Mouse (Mus musculus): Measurements from ENCODE around the gene Cd180.

Gene Cd180

DNA sequence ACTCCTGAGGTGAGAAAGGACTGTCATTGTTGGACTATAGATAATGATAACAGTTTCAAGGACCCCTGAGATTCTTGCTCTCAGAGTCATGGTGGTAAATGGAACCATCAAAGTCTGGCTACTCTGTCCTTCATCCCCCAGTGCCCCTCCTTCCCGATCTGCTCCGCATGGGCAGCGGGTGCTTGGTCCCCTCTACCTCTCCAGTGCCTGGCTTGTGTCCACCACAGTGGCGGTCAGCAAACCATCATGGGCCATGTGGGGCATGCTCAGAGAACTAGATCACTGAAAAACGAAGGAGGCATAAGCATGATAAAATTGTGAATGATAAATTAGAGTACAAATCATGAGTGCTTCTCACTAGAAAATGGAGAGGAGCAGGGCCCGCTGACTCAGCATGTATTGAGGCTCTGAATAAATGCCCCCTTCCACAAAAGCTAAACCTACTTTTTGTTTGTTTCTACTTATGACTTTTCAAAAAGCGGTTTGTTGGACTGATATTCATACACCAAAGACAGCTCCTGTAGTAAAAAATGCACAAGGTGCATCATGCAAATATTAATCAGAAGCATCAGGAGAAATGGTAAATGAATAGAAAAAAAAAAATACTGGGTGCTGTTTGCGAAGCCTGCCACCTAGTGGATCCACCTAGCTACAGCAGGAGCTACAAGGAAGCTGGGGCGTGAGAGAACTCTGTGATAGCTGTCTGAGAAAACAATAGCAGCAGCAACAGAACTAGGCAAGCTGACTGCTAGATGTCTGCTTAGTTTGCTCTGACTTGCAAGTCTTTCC is 51.3 kb downstream of the Cd180 start:
- DNase-seq (ENCODE audit: low spot score) = no peak

DNA sequence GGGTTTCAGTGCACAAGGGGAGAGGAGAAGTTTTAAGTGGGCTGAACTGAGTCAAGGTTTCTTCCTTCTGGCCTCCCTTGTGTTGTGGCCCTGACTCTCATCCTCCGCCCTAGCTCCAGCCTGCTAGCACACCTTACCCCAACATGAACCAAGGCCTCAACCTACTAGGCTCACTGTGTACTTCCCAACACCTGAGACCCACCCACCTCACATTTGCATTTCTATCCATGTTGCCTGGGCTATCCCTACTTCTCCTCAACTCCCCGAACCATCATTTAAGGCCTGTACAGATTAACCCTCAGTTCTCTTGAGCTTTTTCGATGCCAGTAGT is 51.9 kb downstream of the Cd180 start:
- DNase-seq (ENCODE audit: low spot score) = no peak

DNA sequence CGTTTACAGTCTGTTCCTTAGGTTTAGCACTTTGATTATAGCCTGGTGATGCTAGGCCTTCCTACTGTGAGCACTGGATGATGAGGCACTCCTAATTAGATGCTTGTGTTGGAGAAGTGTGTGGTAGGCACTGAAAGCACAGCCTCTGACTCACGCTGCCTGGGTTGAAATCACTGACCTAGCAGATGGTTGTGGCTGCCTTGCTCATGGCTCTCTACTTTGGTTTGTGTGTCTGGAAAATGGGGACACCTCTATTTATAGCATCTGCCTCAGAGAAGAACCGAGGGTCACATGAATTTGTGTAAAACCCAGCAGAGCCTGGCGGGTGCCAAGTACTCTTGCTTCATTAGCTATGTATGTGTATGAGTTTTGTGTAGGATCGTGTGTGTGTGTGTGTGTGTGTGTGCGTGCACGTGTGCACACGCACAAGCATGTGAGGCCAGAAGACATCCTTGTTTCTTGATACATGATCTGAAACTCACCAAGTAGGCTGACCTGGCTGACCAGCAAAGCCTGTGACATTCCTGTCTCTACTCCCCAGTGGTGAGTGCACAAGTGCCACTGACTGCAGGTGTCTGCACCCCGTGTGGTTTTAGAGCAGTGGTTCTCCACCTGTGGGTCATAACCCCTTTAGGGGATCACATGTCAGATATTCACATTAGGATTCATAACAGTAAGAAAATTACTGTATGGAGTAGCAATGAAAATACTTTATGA is 52.4 kb downstream of the Cd180 start:
- no peak for DNase-seq (ENCODE audit: low spot score)

DNA sequence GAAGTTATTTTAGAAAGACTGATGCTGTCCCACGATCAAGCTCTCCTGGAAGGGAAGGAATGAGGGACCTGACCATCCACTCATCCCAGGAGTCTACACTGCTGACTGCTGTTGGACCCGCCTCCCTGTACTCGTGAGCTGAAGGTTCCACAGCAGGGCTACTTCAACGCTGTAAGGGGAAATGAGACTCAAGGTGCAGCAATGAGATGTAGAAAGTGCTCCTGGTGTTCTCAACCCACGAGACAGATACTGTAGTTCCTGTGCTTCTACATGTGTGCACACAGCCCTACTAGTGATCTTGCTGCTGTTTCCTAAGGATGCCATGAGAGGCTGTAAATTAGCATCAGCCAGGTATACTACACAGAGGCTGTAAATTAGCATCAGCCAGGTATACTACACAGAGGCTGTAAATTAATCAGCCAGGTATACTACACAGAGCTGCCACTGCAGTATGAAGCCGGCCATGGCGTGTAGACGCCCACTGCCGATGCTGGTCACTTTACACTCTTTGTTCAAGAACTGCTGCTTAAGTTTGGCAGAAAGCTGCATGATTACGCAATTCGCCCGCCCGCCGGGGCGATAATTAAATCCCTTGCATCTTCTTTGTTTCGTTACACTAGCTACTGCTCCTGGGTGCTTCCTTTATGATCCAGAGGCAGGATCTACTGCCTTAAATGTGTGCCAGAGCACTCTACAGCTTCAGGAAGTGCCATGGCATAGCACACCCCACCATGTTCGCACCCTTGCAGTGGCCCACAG is 53.6 kb downstream of the Cd180 start:
- DNase-seq (ENCODE audit: low spot score) = no peak

- DNase-seq (ENCODE audit: low spot score) = no peak
Measured at GRCm38 (mm10) chr13:102749194-102749593, 55.8 kb downstream of the Cd180 start.

- DNase-seq (ENCODE audit: low spot score) = no peak
Measured at GRCm38 (mm10) chr13:102749891-102750290, 56.5 kb downstream of the Cd180 start.

DNA sequence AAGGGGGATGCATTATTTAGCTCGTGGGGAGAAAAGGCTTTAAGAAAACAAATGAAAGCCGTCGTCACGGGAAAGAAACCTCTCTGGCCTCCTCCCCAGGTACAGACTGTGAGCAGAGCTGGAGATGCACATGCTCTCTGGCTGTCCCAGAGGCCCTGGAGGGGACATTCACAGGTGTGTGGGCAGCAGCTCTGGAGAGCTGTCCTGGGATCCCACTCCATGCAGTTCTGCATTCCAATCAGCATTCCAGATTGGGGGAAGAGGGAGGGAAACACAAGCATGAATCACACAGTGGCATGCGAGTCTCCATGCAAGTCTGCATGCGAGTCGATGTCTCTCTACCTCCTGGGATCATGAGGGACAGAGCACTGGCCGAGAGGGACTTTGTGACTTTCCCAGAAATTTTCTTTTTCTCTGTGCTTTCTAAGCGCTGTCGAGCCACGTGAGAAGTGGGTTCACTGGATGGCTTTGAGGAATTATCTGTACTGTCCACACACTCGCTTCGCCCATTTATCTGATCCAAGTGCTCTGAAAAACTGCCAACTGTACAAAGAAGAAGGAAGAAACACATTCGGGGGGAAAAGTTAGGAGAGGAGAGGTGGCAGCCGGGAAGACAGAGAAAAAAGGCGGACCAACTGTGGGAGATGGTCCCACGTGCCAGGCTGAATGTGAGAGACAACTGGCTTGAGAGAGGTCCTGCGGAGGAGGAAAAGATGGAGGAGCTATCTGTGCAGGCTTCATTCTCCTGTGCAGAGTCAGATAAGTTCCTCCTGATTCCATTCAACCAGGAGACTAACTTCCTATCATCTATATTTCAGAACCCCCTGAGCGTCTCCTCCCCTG is 60.6 kb downstream of the Cd180 start:
- DNase-seq (ENCODE audit: low spot score) = no peak

DNA sequence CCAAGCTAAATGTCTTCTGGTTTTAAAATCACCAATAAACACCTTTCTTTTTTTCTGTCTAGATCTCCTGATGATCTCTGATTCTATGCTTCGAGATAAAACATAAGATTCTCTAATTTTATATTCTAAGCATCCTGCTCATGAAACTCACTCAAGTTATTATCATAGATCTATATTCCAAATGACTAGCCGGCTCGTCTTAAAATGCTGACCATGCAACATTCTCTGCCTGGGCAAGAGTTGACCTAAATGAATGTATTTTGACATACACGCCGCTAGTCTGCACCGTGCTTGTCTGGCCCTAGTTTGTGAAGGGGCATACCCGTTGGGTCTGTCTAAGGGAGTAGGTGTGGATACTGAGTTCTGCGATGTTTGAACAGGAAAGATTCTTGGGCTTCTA is 61.8 kb downstream of the Cd180 start:
- DNase-seq (ENCODE audit: low spot score) = no peak

DNA sequence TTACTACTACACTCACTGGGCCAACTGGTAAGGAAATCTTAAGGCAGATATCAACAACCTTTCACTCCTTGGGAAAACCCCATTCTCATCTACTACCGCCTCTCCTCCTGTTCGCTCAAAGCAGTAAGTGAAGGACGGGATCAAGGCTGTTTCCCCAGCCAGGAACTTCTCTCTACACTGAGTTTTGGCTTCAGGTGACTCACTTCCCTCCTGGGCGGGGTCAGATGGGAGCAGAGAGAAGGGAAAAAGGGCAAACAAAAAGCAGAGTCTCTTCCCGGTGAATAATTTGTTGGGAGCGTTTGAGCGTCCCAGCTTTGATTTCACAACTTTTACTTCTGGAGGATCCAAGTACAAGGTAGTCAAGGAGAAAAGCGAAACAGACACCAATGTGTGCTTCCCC is 62.7 kb downstream of the Cd180 start:
- no peak for DNase-seq (ENCODE audit: low spot score)

DNA sequence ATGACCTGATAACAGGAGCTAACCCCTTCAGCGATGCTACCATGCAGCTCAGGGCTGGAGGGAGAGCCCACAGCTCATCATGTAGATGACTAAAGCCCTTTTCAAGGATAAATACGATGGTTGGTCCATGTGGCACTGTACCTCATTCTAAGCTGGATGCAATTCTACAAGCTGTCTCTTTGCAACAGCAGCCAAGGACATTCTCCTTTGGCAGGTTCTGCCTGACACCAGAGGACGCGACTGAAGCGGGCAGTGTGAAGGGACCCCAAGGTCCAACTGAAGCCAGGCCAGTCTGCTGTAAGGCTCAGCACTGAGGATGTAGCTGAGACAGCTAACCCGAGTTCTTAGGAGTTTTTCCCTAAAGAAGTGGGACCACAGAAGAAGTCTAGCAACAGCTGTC is 64.7 kb downstream of the Cd180 start:
- no peak for DNase-seq (ENCODE audit: low spot score)

- no peak for DNase-seq (ENCODE audit: low spot score)
Measured at GRCm38 (mm10) chr13:102761410-102761809, 68.1 kb downstream of the Cd180 start.

- no peak for DNase-seq (ENCODE audit: low spot score)
Measured at GRCm38 (mm10) chr13:102762203-102762602, 68.8 kb downstream of the Cd180 start.

DNA sequence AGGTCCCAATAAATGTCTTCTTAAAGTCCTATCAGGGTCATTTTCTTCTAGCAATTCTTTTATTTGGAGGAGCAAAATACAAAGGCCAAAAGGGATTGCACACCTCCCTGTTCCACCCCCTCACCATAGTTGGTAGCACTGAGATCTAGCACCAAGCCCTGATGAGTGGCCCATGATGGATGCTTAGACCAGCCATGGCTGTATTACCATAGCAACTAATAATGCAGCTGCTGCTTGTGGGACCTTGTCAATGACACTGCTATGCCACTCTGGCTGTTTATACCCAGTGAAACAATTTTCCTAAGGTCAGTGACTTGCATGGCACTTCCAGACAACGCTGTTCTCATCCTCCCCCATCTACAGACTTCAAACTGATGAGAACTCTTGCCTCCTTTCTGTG is 70.9 kb downstream of the Cd180 start:
- DNase-seq (ENCODE audit: low spot score) = no peak

GRCm38 (mm10) chr13:102765216-102765615 is 71.9 kb downstream of the Cd180 start:
- DNase-seq (ENCODE audit: low spot score) = no peak

DNA sequence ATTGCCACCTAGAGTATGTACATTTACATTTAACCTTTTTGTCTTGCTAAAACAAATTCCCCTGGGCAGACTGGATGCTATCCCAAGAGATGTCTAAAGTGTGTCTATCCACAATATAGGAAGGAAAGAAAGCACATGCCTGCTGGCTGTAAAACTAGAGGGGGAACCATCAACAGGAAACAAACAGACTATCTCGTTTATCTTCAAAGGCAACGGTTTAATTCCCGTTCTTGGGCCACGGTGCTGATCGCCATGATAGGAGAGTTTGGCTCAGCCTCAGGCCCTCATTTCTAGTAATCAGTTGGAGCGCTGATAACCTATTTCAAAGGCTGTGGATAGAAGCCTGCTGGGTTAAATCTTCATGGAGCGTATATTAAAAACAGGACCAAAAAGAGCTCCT is 73.8 kb downstream of the Cd180 start:
- no peak for DNase-seq (ENCODE audit: low spot score)

DNA sequence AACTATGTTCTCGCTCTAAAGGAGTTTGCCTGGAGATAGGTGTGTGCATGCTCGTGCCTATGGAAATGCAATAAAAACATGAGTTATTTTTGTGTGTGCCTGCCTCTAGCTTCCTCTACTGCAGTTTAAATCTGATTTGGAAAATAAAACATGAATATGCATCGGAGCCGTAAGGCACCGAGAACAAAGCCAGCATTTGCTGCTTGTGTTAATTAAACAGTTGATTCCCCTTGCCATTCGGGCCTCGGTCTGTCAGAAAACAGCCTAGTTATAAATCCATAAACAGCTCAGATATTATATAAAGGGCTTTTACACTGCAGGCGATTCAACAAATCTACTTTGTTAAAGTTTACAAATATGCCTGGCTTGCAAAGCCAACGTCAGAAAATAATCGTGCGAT is 75.2 kb downstream of the Cd180 start:
- no peak for DNase-seq (ENCODE audit: low spot score)

DNA sequence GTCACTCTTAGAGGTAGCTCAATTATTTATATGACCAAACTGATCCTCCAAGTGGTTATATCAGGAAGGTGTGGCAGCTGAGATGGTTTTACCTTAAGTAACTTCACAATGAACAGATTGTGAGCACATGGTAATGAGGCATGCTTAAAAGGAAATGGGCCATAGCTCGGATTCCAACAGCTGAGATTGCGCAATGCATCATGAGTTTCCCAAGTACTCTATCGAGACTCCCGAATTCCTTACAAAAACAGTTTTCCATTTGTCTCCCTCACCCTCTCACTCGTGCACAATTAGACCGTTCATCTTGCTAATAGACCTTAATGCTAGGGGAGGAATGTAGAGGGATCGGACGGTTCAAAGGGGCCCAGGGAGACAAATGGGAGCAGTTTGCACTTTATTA is 76.8 kb downstream of the Cd180 start:
- no peak for DNase-seq (ENCODE audit: low spot score)

- DNase-seq (ENCODE audit: low spot score) = no peak
Measured at GRCm38 (mm10) chr13:102773169-102773568, 79.8 kb downstream of the Cd180 start.

GRCm38 (mm10) chr13:102774786-102775201 is 81.4 kb downstream of the Cd180 start:
- DNase-seq (ENCODE audit: low spot score) = no peak

GRCm38 (mm10) chr13:102775506-102775905 is 82.1 kb downstream of the Cd180 start:
- DNase-seq (ENCODE audit: low spot score) = no peak

GRCm38 (mm10) chr13:102778859-102779258 is 85.5 kb downstream of the Cd180 start:
- no peak for DNase-seq (ENCODE audit: low spot score)

DNA sequence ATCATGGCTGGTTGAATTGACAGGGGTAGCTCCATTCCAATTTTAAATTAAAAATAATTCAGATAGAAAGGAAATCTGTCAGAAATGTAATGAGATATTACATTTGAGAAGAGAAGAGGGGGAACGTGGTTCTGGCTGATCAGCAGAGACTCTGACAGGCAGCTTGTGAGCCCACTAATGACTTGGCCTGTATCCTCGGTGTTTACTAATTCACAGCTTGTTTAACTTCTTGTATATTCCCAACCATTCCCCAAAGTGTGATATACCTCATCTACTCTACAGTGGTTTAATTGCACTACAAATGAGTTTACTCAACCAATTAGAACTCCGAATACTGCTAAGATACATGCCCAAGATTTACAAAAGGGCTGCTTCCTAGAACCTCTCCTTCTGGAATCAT is 85.9 kb downstream of the Cd180 start:
- DNase-seq (ENCODE audit: low spot score) = no peak
